Mouse (Mus musculus): Measurements from ENCODE around the gene Gm20388.
"Not testable (repeated sequence)": the region's sequence is repeated elsewhere in the genome, so short reads cannot be mapped to it uniquely, and the experiment has no call there.

The Gm20388 gene

GRCm38 (mm10) chr8:121593983-121594382, 1683.3 kb downstream of the Gm20388 start:
- DNase-seq (ENCODE audit: low spot score in 2 of 2): no peak

- DNase-seq (ENCODE audit: low spot score in 2 of 2): not testable (repeated sequence)
Observed at GRCm38 (mm10) chr8:121597492-121597891, 1686.9 kb downstream of the Gm20388 start.

GRCm38 (mm10) chr8:121598190-121598589, 1687.5 kb downstream of the Gm20388 start:
- DNase-seq (ENCODE audit: low spot score in 2 of 2): no peak

- peak; percentile 58 to 63 for DNase-seq (ENCODE audit: low spot score in 2 of 2)
Observed at GRCm38 (mm10) chr8:121598892-121599291, 1688.3 kb downstream of the Gm20388 start.

GRCm38 (mm10) chr8:121599842-121600241, 1689.2 kb downstream of the Gm20388 start:
- no peak for DNase-seq (ENCODE audit: low spot score in 2 of 2)

GRCm38 (mm10) chr8:121602411-121602810, 1691.8 kb downstream of the Gm20388 start:
- no peak for DNase-seq (ENCODE audit: low spot score in 2 of 2)

GRCm38 (mm10) chr8:121602860-121603259, 1692.2 kb downstream of the Gm20388 start:
- DNase-seq (ENCODE audit: low spot score in 2 of 2): peak; percentile 59 to 73

GRCm38 (mm10) chr8:121603801-121604200, 1693.2 kb downstream of the Gm20388 start:
- DNase-seq (ENCODE audit: low spot score in 2 of 2): no peak

GRCm38 (mm10) chr8:121607661-121608060, 1697.0 kb downstream of the Gm20388 start:
- DNase-seq (ENCODE audit: low spot score in 2 of 2): no peak

GRCm38 (mm10) chr8:121609251-121609650, 1698.6 kb downstream of the Gm20388 start:
- no peak for DNase-seq (ENCODE audit: low spot score in 2 of 2)

GRCm38 (mm10) chr8:121609916-121610315, 1699.3 kb downstream of the Gm20388 start:
- DNase-seq (ENCODE audit: low spot score in 2 of 2): no peak

- no peak for DNase-seq (ENCODE audit: low spot score in 2 of 2)
Observed at GRCm38 (mm10) chr8:121613419-121613818, 1702.8 kb downstream of the Gm20388 start.

- no peak for DNase-seq (ENCODE audit: low spot score in 2 of 2)
Observed at GRCm38 (mm10) chr8:121619401-121619995, 1708.9 kb downstream of the Gm20388 start.

- DNase-seq (ENCODE audit: low spot score in 2 of 2): no peak
Observed at GRCm38 (mm10) chr8:121620801-121621516, 1710.3 kb downstream of the Gm20388 start.

GRCm38 (mm10) chr8:121621879-121622278, 1711.2 kb downstream of the Gm20388 start:
- DNase-seq (ENCODE audit: low spot score in 2 of 2): no peak

- DNase-seq (ENCODE audit: low spot score in 2 of 2): no peak
Observed at GRCm38 (mm10) chr8:121623043-121623442, 1712.4 kb downstream of the Gm20388 start.

GRCm38 (mm10) chr8:121628681-121629080, 1718.0 kb downstream of the Gm20388 start:
- DNase-seq (ENCODE audit: low spot score in 2 of 2): no peak

- no peak for DNase-seq (ENCODE audit: low spot score in 2 of 2)
Observed at GRCm38 (mm10) chr8:121631645-121632071, 1721.0 kb downstream of the Gm20388 start.

GRCm38 (mm10) chr8:121632401-121632800, 1721.8 kb downstream of the Gm20388 start:
- no peak for DNase-seq (ENCODE audit: low spot score in 2 of 2)

- no peak for DNase-seq (ENCODE audit: low spot score in 2 of 2)
Observed at GRCm38 (mm10) chr8:121635534-121635933, 1724.9 kb downstream of the Gm20388 start.

GRCm38 (mm10) chr8:121636180-121636579, 1725.5 kb downstream of the Gm20388 start:
- DNase-seq (ENCODE audit: low spot score in 2 of 2): no peak

GRCm38 (mm10) chr8:121642804-121643203, 1732.2 kb downstream of the Gm20388 start:
- DNase-seq (ENCODE audit: low spot score in 2 of 2): no peak

- DNase-seq (ENCODE audit: low spot score in 2 of 2): no peak
Observed at GRCm38 (mm10) chr8:121643384-121643783, 1732.7 kb downstream of the Gm20388 start.

All from right cerebral cortex, postnatal 36 days (tissue).